Mouse (Mus musculus) mouse embryonic stem cell (cell line): Measurements from ENCODE around the gene Chmp2a.

ENCODE experiments used
- in situ Hi-C, 2 experiments: fragments of 300-500 bp; cut with MboI; formaldehyde crosslinking; loops; 1 replicate in 1 of 2; 3 replicates in 1 of 2; pipeline ENCODE4 v1.14.3; 2019 to 2020; ENCODE audit warnings: low sequenced_read_pairs in 2 of 2, low pct_unique_long_range_greater_than_20kb in 1 of 2, mixed read lengths in 1 of 2; ENCODE audit not compliant: unreplicated experiment in 1 of 2

Gene Chmp2a

GRCm38 (mm10) chr7:13034148-13034977, at the start of gene Chmp2a:
Gene Chmp2a, minus strand, starts transcription at chr7:13034807.
- in situ Hi-C loops, result no loop called here

GRCm38 (mm10) chr7:13072293-13072692, 37.7 kb upstream of the Chmp2a start:
- in situ Hi-C loops, result loop anchor here (25.0 kb wide), 2 partner anchors 215 to 1240 kb away; partner anchors contain the start of genes Lig1 (in 2 of the 2) and Zswim9 (in 2 of the 2)

DNA sequence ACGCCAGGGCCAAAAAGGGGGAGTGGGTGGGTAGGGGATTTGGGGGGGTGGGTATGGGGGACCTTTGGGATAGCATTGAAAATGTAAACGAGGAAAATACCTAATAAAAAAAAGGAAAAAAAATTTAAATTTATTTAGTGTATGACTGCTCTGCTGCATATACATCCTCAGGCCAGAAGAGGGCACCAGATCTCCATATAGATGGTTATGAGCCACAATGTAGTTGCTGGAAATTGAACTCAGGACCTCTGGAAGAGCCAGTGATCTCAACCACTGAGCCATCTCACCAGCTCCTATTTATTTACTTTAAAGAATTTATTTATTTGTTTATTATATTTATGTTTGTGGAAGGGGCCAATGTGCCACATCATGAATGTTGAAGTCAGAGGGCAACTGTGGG, 28.8 kb upstream of the Chmp2a start:
- in situ Hi-C loops, result loop anchor here (10.0 to 25.0 kb wide), 3 partner anchors 224 to 1261 kb away; partner anchors contain the start of genes Lig1 (in 2 of the 2) and Zswim9 (in 2 of the 2)

DNA sequence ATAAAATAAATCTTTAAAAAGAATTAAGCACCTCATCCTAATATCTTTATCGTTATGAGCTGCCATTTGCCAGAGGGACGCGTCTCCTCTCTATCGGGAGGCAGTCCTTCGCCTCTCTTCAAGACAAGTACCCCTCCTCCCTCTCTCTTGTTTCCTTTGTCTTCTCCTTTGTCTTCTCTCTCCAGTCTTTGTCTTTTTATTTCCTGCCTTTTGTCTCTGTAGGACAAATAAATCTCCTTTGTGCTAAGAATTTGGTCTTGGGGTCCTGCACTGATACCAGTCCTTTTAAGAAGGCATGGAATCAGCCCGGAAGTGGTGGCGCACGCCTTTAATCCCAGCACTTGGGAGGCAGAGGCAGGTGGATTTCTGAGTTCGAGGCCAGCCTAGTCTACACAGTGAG, 24.9 kb upstream of the Chmp2a start:
- in situ Hi-C loops, result loop anchor here (25.0 kb wide), 2 partner anchors 228 to 1253 kb away; partner anchors contain the start of genes Lig1 (in 2 of the 2) and Zswim9 (in 2 of the 2)

- in situ Hi-C loops, result loop anchor here (25.0 kb wide), 2 partner anchors 230 to 1255 kb away; partner anchors contain the start of genes Lig1 (in 2 of the 2) and Zswim9 (in 2 of the 2)
Measured at GRCm38 (mm10) chr7:13056913-13057700, 22.5 kb upstream of the Chmp2a start.

- in situ Hi-C loops, result loop anchor here (25.0 kb wide), 2 partner anchors 233 to 1258 kb away; partner anchors contain the start of genes Lig1 (in 2 of the 2) and Zswim9 (in 2 of the 2)
Measured at GRCm38 (mm10) chr7:13054287-13055010, 19.8 kb upstream of the Chmp2a start, which contains the start of gene Mzf1. Gene Mzf1, minus strand, starts transcription at chr7:13054764.

DNA sequence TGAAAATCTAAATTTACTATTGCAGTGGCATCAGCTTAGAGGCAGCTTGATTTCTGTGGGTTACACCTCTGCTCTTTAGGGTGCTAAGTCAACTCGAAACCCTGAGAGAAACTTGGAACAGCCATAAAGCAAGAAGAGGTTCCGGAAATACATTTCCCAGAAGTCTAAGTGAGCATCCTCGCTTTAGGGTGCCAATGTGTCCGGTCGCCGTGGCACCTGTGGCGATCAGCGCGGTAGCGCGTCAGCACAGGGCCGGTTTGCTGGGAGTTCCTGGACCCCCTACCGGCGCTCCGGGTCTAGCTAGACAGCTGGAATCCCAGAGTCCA, 19.3 kb upstream of the Chmp2a start:
- in situ Hi-C loops, result loop anchor here (25.0 kb wide), 2 partner anchors 233 to 1258 kb away; partner anchors contain the start of genes Lig1 (in 2 of the 2) and Zswim9 (in 2 of the 2)

GRCm38 (mm10) chr7:13053501-13053900, 18.9 kb upstream of the Chmp2a start:
- in situ Hi-C loops, result loop anchor here (25.0 kb wide), 2 partner anchors 234 to 1259 kb away; partner anchors contain the start of genes Lig1 (in 2 of the 2) and Zswim9 (in 2 of the 2)

DNA sequence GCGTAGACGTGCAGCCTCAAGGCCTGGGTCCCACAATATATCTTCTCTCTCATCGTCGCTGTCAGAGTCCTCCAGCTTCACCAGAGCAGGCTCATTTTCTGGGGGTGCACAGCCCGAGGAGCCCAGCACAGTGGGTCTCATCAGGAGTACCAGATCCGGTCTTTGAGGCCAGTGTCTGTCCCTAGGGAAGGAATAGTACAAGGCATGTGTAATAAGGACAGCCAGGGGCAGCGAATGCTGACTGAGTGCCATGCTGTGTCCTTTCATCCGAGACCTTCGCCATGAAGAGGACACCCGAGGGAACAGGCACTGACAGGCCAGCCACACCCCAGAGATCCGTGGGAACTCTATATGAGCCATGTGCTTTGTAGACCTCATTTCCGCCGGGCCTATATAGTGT, 18.4 kb upstream of the Chmp2a start:
- in situ Hi-C loops, result loop anchor here (25.0 kb wide), 2 partner anchors 234 to 1259 kb away; partner anchors contain the start of genes Lig1 (in 2 of the 2) and Zswim9 (in 2 of the 2)

- in situ Hi-C loops, result no loop called here
Measured at GRCm38 (mm10) chr7:13046084-13046483, 11.5 kb upstream of the Chmp2a start.

DNA sequence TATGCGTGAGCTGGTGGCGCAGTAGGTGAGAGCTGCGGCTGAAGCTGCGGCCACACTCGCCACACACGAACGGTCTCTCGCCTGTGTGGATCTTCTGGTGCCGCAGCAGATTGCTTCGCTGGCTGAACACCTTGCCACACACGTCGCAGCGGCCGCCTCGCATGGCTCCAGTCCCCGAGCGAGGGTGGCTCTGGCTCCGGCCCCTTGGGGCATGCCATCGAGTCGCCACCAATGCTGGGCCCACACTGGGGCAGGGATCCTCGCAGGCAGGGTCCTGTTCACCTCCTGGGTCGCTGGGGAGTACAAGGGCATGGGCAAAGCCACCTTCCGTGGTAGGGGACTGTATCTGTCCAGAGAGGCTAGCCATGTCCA, 9.6 kb upstream of the Chmp2a start:
- in situ Hi-C loops, result loop anchor here in 1 of 2 experiments (5.0 kb wide), 1 partner anchor 37 kb away; no protein-coding TSS in a partner anchor

GRCm38 (mm10) chr7:13043445-13044253, 9.0 kb upstream of the Chmp2a start:
- in situ Hi-C loops, result loop anchor here in 1 of 2 experiments (5.0 kb wide), 1 partner anchor 36 kb away; no protein-coding TSS in a partner anchor

DNA sequence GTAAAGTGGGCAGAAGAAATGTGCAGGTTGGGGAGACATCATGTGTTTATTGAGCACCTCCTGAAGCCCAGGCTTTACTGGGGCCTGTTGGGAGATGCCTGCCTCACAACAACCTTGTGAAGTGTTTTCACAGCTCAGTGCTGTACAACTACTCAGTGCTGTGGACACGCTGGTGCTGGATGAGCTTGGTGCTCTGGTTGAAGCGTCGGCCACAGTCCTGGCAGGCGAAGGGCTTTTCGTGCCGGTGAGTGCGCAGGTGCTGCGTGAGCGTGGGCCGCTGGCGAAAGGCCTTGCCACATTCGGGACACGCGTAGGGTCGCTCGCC, 8.5 kb upstream of the Chmp2a start:
- in situ Hi-C loops, result loop anchor here in 1 of 2 experiments (5.0 kb wide), 1 partner anchor 36 kb away; no protein-coding TSS in a partner anchor

DNA sequence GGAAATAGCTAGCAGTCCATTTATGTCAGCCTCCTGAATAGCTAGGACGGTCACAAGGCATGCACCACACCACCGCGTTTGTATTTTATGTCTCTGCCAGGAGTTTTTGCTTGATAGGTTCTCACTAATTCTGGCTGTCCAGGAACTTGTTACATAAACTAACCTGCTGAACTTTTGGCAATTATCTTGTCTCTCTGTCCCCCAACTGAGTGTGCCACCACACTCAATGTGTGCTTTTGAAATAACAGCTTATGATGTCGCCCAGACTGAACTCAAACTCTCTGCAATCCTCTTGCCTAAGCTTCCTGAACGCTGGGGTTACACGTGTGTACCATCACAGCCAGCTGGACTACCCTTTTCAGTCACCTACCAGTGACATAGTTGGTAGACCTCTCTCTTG, 7.9 kb upstream of the Chmp2a start:
- in situ Hi-C loops, result loop anchor here in 1 of 2 experiments (5.0 kb wide), 1 partner anchor 35 kb away; no protein-coding TSS in a partner anchor

DNA sequence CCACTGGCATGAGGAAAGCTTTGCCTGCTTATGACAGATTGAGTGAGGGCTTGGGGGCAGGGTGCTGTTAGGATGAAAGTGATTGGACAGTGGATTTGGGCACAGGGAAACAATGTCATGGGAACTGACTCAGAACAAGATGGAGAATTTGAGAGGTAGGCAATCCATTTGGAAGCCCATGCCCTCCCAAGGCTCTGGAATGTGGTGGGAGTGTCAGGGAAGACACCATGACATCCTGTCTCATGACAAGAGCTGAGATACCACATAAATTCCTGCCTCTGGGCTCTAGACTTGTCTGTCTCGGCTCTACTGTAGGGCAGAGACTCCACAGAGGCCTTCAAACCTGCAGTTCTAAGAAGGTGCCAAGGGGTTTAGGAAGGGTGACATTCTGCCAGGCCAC, 6.6 kb upstream of the Chmp2a start:
- in situ Hi-C loops, result loop anchor here in 1 of 2 experiments (5.0 kb wide), 1 partner anchor 34 kb away; no protein-coding TSS in a partner anchor

- in situ Hi-C loops, result loop anchor here in 1 of 2 experiments (5.0 kb wide), 1 partner anchor 37 kb away; no protein-coding TSS in a partner anchor
Measured at GRCm38 (mm10) chr7:13039181-13039580, 4.6 kb upstream of the Chmp2a start.

DNA sequence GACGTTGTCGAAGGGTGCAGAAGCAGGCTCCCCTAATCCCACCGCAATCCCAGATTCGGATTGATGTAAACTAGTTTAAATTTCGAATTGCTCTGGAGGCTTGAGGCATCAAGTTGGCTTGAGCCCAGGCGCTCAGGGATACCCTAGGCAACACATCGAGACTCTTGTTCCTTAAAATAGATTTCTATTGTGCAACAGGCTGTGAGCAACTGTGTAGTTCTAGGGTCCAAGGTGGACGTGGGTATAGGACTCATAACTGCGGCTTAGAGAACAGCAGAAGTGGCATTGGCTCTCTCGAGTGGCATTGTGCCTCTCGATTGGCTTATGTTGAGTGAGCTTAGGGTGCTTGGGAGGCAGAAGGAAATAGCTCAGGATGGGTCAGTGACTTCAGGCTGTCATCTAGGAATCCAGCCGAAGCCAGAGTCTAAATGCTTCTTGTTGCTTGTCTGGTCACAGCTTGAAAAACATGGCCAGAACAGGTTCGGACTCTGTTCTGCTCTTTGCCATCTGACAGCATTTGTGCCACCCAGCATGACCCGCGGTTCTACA, 4.1 kb upstream of the Chmp2a start:
- in situ Hi-C loops, result loop anchor here in 1 of 2 experiments (5.0 kb wide), 1 partner anchor 36 kb away; no protein-coding TSS in a partner anchor
